Mouse (Mus musculus): Measurements from ENCODE around the gene Cdr2.
"Not testable (repeated sequence)": the region's sequence is repeated elsewhere in the genome, so short reads cannot be mapped to it uniquely, and the experiment has no call there.

Gene Cdr2

DNA sequence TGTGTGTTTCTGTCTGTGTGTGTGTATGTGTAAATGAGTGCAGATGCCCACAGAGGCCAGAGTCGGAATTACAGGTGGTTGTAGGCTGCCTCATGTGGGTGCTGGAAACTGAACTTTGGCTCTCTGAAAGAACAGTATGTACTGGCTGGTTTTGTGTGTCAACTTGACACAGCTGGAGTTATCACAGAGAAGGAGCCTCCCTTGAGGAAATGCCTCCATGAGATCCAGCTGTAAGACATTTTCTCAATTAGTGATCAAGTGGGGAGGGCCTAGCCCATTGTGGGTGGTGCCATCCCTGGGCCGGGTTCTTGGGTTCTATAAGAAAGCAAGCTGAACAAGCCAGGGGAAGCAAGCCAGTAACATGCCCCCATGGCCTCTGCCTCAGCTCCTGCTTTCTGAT is 9.6 kb downstream of the Cdr2 start:
- not testable (repeated sequence) for DNase-seq (ENCODE audit: low read depth, low spot score)

GRCm38 (mm10) chr7:120970112-120970511 is 12.0 kb downstream of the Cdr2 start:
- DNase-seq (ENCODE audit: low read depth, low spot score) = no peak

GRCm38 (mm10) chr7:120969221-120969620 is 12.9 kb downstream of the Cdr2 start:
- no peak for DNase-seq (ENCODE audit: low read depth, low spot score)

GRCm38 (mm10) chr7:120963126-120963525 is 19.0 kb downstream of the Cdr2 start:
- no peak for DNase-seq (ENCODE audit: low read depth, low spot score)

GRCm38 (mm10) chr7:120961893-120962292 is 20.2 kb downstream of the Cdr2 start:
- no peak for DNase-seq (ENCODE audit: low read depth, low spot score)

- no peak for DNase-seq (ENCODE audit: low read depth, low spot score)
Observed at GRCm38 (mm10) chr7:120960601-120961000, 21.5 kb downstream of the Cdr2 start.

DNA sequence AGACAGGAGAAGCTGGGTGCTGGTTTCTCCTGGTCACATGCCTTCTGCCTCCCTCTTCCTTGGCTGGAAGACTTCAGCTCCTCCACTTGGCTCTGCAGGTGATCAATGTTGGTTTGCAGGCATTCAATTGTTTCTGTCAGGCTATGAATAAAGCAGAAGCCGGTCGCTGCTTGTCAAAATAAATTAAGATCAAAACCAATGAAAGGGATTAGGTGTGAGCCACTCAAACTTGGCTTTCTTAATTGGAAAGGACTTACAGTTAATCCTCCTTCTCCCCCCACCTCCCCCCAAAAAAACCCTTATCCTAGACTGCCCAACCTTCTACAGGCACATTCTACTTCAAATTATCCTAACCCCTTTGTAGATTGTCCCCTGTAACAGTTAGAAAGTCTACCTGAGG is 22.0 kb downstream of the Cdr2 start:
- DNase-seq (ENCODE audit: low read depth, low spot score) = no peak

- DNase-seq (ENCODE audit: low read depth, low spot score) = not testable (repeated sequence)
Observed at GRCm38 (mm10) chr7:120953591-120953990, 28.5 kb downstream of the Cdr2 start.

GRCm38 (mm10) chr7:120943936-120944509 is 38.1 kb downstream of the Cdr2 start:
- DNase-seq (ENCODE audit: low read depth, low spot score) = no peak

DNA sequence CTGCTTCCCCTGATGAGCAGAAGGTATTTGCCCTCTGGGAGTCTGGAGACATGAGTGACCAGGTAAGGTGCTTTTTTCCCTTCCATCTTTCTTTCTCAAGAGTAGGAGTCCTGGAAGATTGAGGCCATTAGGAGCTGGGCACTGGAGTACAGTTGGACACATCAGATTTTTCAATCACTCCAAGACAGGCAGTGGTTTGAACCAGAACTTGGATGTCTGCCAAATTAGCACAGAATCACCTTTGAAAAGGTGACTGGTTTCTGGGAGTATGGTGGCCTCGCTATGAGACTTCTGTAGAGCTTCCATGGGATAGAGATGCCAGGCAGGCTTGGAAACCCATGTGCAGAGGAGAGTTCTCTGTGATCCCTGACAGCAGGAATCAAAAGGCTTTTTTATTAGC is 39.6 kb downstream of the Cdr2 start:
- DNase-seq (ENCODE audit: low read depth, low spot score) = no peak

GRCm38 (mm10) chr7:120941214-120941613 is 40.9 kb downstream of the Cdr2 start:
- DNase-seq (ENCODE audit: low read depth, low spot score) = no peak

DNA sequence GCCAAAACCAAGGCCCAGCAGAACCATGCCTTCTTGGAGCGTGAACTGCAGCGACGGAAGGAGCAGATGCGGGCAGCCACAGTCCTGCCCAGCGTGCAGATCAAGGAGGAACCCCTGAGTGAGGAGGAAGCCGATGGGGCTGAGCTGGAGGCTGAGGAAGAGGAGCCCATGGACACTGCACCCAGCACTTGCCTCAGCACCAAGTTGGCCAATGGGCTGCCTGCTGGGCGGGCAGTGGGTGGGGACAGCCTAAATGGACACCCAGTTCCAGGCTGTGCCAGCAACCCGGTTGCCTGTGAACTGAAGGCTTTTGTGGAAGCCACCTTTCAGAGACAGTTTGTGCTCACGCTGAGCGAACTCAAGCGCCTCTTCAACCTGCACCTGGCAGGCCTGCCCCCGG is 41.8 kb downstream of the Cdr2 start:
- DNase-seq (ENCODE audit: low read depth, low spot score) = no peak

DNA sequence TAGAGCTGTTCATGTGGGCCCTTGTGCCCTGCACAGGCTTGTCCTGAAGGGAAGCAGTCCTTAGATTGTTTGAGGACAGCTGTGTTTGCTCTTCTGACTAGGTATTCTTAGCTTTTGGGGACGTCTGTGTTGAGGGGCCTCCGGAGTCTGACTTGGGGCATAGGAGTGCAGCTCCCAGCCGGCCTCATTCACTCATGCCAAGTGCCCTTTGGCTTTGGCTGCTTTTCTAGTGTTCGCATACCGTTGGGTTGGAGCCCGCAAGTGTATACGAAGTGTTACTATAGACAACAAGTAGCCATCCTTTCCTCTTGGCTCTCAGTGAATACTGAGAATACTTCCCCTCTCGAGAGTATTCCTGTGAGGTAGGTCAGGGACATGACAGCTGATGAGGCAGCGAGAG is 43.9 kb downstream of the Cdr2 start:
- DNase-seq (ENCODE audit: low read depth, low spot score) = no peak

DNA sequence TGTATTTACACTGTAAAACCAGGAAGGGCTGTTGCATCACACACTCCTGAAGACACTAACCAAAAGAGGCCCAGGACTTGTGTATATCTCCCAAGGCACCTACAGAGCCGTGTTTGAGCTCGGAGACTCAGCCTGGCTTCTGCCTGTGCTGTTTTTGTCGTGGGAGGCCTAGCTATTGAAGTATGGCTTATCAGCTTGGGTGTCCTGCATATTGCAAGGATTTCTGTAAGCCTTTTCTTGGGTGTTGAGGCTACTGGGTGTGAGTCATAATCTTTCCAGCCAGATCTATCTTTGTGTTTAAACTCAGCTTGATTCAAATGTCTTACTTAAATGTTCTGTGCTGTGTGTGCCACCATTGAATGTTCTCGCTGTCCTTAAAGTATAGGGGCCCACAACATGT is 45.6 kb downstream of the Cdr2 start:
- DNase-seq (ENCODE audit: low read depth, low spot score) = no peak

GRCm38 (mm10) chr7:120934716-120935115 is 47.4 kb downstream of the Cdr2 start:
- peak; percentile 75 for DNase-seq (ENCODE audit: low read depth, low spot score)

- no peak for DNase-seq (ENCODE audit: low read depth, low spot score)
Observed at GRCm38 (mm10) chr7:120933680-120934195, 48.4 kb downstream of the Cdr2 start.

GRCm38 (mm10) chr7:120933110-120933509 is 49.0 kb downstream of the Cdr2 start:
- no peak for DNase-seq (ENCODE audit: low read depth, low spot score)

DNA sequence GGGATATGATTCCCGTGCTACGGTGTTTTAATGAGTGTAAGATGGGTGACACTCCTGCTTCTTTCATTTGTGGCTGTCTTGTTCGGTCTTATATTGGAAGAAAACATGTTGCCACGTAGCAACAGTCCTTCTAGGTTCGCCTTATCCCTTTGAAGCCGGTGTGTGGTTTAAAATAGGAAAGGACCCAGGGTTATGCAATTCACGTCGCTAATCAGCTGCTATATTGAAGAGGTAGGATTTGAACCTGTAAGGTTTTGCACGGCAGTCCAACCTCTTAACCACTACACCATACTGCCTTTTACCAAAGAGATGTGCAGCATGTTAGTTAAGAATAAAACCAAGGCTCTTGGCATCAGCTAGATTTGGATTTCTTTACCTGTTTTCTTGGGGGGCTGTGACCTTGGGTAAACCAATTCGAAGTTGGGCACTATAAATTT is 63.6 kb downstream of the Cdr2 start:
- peak; percentile 81 for DNase-seq (ENCODE audit: low read depth, low spot score)

DNA sequence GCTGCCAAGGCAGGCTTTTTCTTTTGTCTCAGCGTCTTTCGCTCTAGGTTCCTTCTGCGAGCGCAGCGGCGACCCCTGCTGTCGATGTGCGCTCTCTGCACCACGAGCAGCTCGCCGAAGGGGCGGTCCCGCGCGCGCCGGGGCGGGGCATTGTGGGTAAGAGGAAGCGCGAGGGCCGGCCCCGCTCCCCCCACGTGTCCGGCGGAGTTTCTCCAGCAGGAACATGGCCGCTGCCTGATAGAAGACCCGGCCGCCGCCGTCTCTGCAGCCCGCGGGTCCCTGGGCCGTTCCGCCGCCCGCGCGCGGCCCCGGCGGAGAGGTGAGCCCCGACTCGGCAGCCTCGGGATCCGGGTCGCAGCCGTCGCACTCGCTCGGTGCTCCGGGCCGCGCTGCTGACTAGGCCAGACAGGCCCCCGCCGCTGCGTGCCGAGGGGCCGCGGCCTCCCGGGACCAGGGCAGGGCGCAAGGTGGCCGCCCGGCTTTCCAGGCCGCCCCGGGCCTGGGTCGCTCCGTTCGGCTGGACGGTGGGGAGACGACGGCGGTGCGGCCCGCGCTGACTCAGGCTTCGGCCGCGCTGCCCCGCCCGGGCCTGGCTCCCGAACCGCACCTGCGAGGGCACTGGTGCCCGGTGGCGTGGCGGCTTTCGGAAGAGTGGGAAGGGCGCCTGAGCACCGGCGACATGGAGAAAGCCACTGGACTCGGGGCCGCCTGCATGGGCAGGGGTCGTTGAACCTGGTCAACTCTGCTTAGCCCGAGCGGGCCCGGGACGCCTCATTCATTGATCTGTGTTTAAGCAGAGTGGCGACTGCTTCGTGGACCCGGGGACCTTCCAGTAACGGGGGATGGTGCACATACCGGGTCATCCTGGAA is 64.3 kb downstream of the Cdr2 start, which contains the start of gene Polr3e:
Polr3e (plus strand) TSS at position 153 of the 870 bp plus-strand sequence.
- DNase-seq (ENCODE audit: low read depth, low spot score) = peak; percentile 96

- no peak for DNase-seq (ENCODE audit: low read depth, low spot score)
Observed at GRCm38 (mm10) chr7:120917279-120917591, 64.9 kb downstream of the Cdr2 start.

GRCm38 (mm10) chr7:120916262-120916875 is 65.7 kb downstream of the Cdr2 start:
- DNase-seq (ENCODE audit: low read depth, low spot score) = no peak

DNA sequence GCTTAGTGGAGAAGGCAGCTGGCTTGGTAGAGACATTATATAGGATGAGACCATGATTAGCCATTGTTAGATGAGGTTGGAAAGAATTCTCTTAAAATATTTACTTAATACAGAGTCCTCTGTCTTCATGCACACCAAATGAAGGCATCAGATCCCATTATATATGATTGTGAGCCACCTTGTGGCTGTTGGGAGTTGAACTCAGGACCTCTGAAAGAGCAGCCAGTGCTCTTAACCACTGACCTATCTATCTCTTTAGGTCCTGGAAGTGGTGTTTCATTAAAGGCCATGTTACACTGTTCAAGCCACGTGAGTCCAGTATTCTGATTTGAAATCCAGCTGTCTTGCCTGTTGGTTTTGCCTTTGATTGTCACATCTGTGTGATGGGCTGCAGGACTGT is 68.8 kb downstream of the Cdr2 start:
- no peak for DNase-seq (ENCODE audit: low read depth, low spot score)

DNA sequence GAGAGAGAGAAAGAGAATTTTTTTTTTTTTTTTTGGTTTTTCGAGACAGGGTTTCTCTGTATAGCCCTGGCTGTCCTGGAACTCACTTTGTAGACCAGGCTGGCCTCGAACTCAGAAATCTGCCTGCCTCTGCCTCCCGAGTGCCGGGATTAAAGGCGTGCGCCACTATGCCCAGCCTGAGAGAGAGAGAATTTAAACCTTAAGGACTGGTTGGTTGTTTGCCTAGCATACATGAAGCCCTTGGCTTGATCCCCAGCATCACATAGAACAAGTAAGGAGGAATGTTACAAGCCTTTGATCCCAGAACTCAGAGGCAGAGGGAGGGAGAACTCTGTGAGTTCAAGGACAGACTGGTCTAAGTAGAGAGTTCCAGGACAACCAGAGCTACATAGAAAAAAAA is 70.8 kb downstream of the Cdr2 start:
- not testable (repeated sequence) for DNase-seq (ENCODE audit: low read depth, low spot score)
